Mouse (Mus musculus) kidney, embryonic 14.5 days (tissue): ENCODE results near the gene Lsm6. TPM values are rescaled to one million over a fixed set of nuclear protein-coding genes. Genes with fewer than 3 reads are reported as not detected.
"Not testable (repeated sequence)": the region's sequence is repeated elsewhere in the genome, so short reads cannot be mapped to it uniquely, and the experiment has no call there.

Experiments used
- ATAC-seq: fragments of 200-750 bp; cut with Nextera tagmentation; 2 replicates; pipeline ENCODE4 v1.8.0; 2017; ENCODE audit warnings: moderate number of reproducible peaks, mild to moderate bottlenecking, moderate TSS enrichment, moderate library complexity; ENCODE audit not compliant: low FRiP score, low TSS enrichment
- H3K27ac ChIP-seq: fragments of 300-500 bp; sonication (generic); 2 replicates; pipeline ENCODE4 v1.5.1; 2014; ENCODE audit warnings: low read depth, mild to moderate bottlenecking, low read length, moderate library complexity, mixed read lengths
- H3K27me3 ChIP-seq: fragments of 300-500 bp; sonication (generic); 2 replicates; pipeline ENCODE4 v1.6.1; 2014; ENCODE audit warnings: mild to moderate bottlenecking, low read length; ENCODE audit not compliant: control insufficient read depth, insufficient read depth
- H3K36me3 ChIP-seq: fragments of 300-500 bp; sonication (generic); 2 replicates; pipeline ENCODE4 v1.6.1; 2014; ENCODE audit warnings: low read length, mixed read lengths; ENCODE audit not compliant: control insufficient read depth, insufficient read depth
- H3K4me1 ChIP-seq: fragments of 300-500 bp; sonication (generic); 2 replicates; pipeline ENCODE4 v1.6.1; 2014; ENCODE audit warnings: low read length, mixed read lengths; ENCODE audit not compliant: control insufficient read depth, insufficient read depth
- H3K4me2 ChIP-seq: fragments of 300-500 bp; sonication (generic); replicated peaks from 2 replicates; pipeline ENCODE4 v1.6.1; 2014; ENCODE audit warnings: low read depth, mild to moderate bottlenecking, low read length
- H3K4me3 ChIP-seq: fragments of 300-500 bp; sonication (generic); 2 replicates; pipeline ENCODE4 v1.5.1; 2014; ENCODE audit warnings: mild to moderate bottlenecking, low read length
- H3K9ac ChIP-seq: fragments of 300-500 bp; sonication (generic); 2 replicates; pipeline ENCODE4 v1.6.1; 2014; ENCODE audit warnings: low read depth, mild to moderate bottlenecking, low read length, moderate library complexity
- H3K9me3 ChIP-seq: fragments of 300-500 bp; sonication (generic); 2 replicates; pipeline ENCODE4 v1.6.1; 2016; ENCODE audit warnings: low read length; ENCODE audit not compliant: control insufficient read depth
- WGBS: fragments of 180-500 bp; shearing (Covaris S2); extraction: QIAGEN DNeasy Blood & Tissue Kit; methylation state at CpG from one replicate; pipeline ENCODE4 v1.1.7; 2014; 5-methylcytosine and 5-hydroxymethylcytosine counted together
- polyA plus RNA-seq: library from polyadenylated mRNA; unstranded; fragments of >200 nt; fragmentation: Nextera tagmentation; extraction: Ambion mirVana; gene quantifications from 2 replicates; pipeline ENCODE4 v1.2.1, GENCODE M21; 2014

Lsm6 gene
- polyA plus RNA-seq, 1 experiment from 2014 or later: 237 TPM

GRCm38 (mm10) chr8:78838656-78839413 is 17.9 kb upstream of the Lsm6 start:
- ATAC-seq: no peak
- 63% methylated on average over 7 of the region's 7 CpGs for WGBS

GRCm38 (mm10) chr8:78836091-78836490 is 15.2 kb upstream of the Lsm6 start:
- Histone ChIP-seq H3K9me3 (no peaks in the 10 kb centered on the region), H3K4me1 (no peaks in the 10 kb centered on the region), H3K4me2 (no peak overlapping the region), H3K4me3 (no peak overlapping the region), H3K27ac (no peak overlapping the region), H3K36me3 (no peaks in the 10 kb centered on the region), H3K27me3 (no peaks in the 10 kb centered on the region), H3K9ac (no peak overlapping the region)
- no peak for ATAC-seq
- 91% methylated on average over 6 of the region's 6 CpGs for whole genome bisulfite sequencing

More at GRCm38 (mm10) chr8:78838656-78839413, 17.9 kb upstream of the Lsm6 start:
- Histone ChIP-seq H3K4me1 (no peaks in the 10 kb centered on the region), H3K27ac (no peak overlapping the region), H3K9me3 (no peaks in the 10 kb centered on the region), H3K27me3 (no peaks in the 10 kb centered on the region), H3K4me2 (no peak overlapping the region), H3K36me3 (no peaks in the 10 kb centered on the region), H3K4me3 (no peak overlapping the region), H3K9ac (no peak overlapping the region)

- H3K27ac ChIP-seq: no peak overlapping the region
- H3K36me3 ChIP-seq: no peaks in the 10 kb centered on the region
- no peak overlapping the region for H3K9ac ChIP-seq
- H3K27me3 ChIP-seq: no peaks in the 10 kb centered on the region
- ATAC-seq: no peak
- H3K4me1 ChIP-seq: no peaks in the 10 kb centered on the region
- no peak overlapping the region for H3K4me3 ChIP-seq
- 85% methylated on average over 11 of the region's 11 CpGs for whole genome bisulfite sequencing
- H3K9me3 ChIP-seq: no peaks in the 10 kb centered on the region
- H3K4me2 ChIP-seq: no peak overlapping the region
Observed at GRCm38 (mm10) chr8:78828414-78828813, 7.5 kb upstream of the Lsm6 start.

GRCm38 (mm10) chr8:78824515-78824914 is 3.6 kb upstream of the Lsm6 start:
- no peaks in the 10 kb centered on the region for H3K36me3 ChIP-seq
- no peak overlapping the region for H3K9ac ChIP-seq
- H3K9me3 ChIP-seq: no peaks in the 10 kb centered on the region
- H3K27me3 ChIP-seq: no peaks in the 10 kb centered on the region
- H3K4me2 ChIP-seq: no peak overlapping the region
- no peak overlapping the region for H3K27ac ChIP-seq
- 84% methylated on average over 4 of the region's 4 CpGs for WGBS
- 0 out of 2 replicates have a peak, but pooled peaks cover 4% of the 10 kb centered on the region for H3K4me1 ChIP-seq
- no peak overlapping the region for H3K4me3 ChIP-seq
- ATAC-seq: no peak

GRCm38 (mm10) chr8:78819973-78820372 is 967 bp downstream of the Lsm6 start:
- WGBS: 30% methylated on average over 3 of the region's 3 CpGs
- Histone ChIP-seq H3K27ac (peak overlapping the region; percentile 93; the same call in 1 of the 2 replicates), H3K4me3 (peak overlapping the region; percentile 69), H3K9ac (peak overlapping the region; percentile 85), H3K36me3 (peaks cover 14% of the 10 kb centered on the region), H3K4me2 (peak overlapping the region; percentile 48)
- H3K27me3 ChIP-seq, H3K4me1 ChIP-seq, ATAC-seq, H3K9me3 ChIP-seq: not testable (repeated sequence)

GRCm38 (mm10) chr8:78814743-78815142 is 6.2 kb downstream of the Lsm6 start:
- no peak for ATAC-seq
- no peak overlapping the region for H3K9ac ChIP-seq
- no peak overlapping the region for H3K4me2 ChIP-seq
- no peak overlapping the region for H3K4me3 ChIP-seq
- H3K27me3 ChIP-seq: no peaks in the 10 kb centered on the region
- 94% methylated on average over 2 of the region's 2 CpGs for WGBS
- H3K9me3 ChIP-seq: no peaks in the 10 kb centered on the region
- H3K27ac ChIP-seq: no peak overlapping the region
- H3K4me1 ChIP-seq: 0 out of 2 replicates have a peak, but pooled peaks cover 4% of the 10 kb centered on the region
- H3K36me3 ChIP-seq: peaks cover 42% of the 10 kb centered on the region

- Histone ChIP-seq H3K9me3 (no peaks in the 10 kb centered on the region), H3K36me3 (peaks cover 50% of the 10 kb centered on the region), H3K9ac (no peak overlapping the region), H3K4me3 (no peak overlapping the region), H3K4me1 (no peaks in the 10 kb centered on the region), H3K4me2 (no peak overlapping the region), H3K27ac (0 out of 2 replicates have a peak overlapping the region, but pooled peaks have one; percentile 2), H3K27me3 (no peaks in the 10 kb centered on the region)
- WGBS: 65% methylated on average over 9 of the region's 9 CpGs
- ATAC-seq: 0 out of 2 replicates have a peak, but pooled peaks have one; percentile 24
Observed at GRCm38 (mm10) chr8:78813021-78813420, 7.9 kb downstream of the Lsm6 start.

GRCm38 (mm10) chr8:78812446-78812845 is 8.5 kb downstream of the Lsm6 start:
- no peak overlapping the region for H3K9ac ChIP-seq
- ATAC-seq: no peak
- H3K27me3 ChIP-seq: no peaks in the 10 kb centered on the region
- H3K4me2 ChIP-seq: no peak overlapping the region
- no peaks in the 10 kb centered on the region for H3K4me1 ChIP-seq
- H3K27ac ChIP-seq: no peak overlapping the region
- WGBS: 95% methylated on average over 9 of the region's 9 CpGs
- peaks cover 56% of the 10 kb centered on the region for H3K36me3 ChIP-seq
- H3K4me3 ChIP-seq: no peak overlapping the region
- H3K9me3 ChIP-seq: no peaks in the 10 kb centered on the region

- Histone ChIP-seq H3K27me3 (no peaks in the 10 kb centered on the region), H3K9me3 (no peaks in the 10 kb centered on the region), H3K4me1 (no peaks in the 10 kb centered on the region), H3K36me3 (peaks cover 58% of the 10 kb centered on the region), H3K4me3 (no peak overlapping the region), H3K27ac (no peak overlapping the region), H3K4me2 (no peak overlapping the region), H3K9ac (no peak overlapping the region)
- no peak for ATAC-seq
- WGBS: 91% methylated on average over 7 of the region's 7 CpGs
Observed at GRCm38 (mm10) chr8:78811748-78812147, 9.2 kb downstream of the Lsm6 start.
